Mouse (Mus musculus) G1E (cell line): ENCODE data around the gene Trim31.

Experiments
- CTCF ChIP-seq: IDR thresholded peaks from 2 replicates; pipeline ENCODE4 v1.5.1; 2012; ENCODE audit warnings: low read depth, low read length, inconsistent platforms, mixed read lengths
- POLR2AphosphoS5 ChIP-seq: IDR thresholded peaks from 2 replicates; pipeline ENCODE4 v1.6.1; 2012; ENCODE audit warnings: low read depth, low read length, inconsistent platforms; ENCODE audit not compliant: insufficient replicate concordance
- TAL1 ChIP-seq: conservative IDR thresholded peaks from 2 replicates; pipeline ENCODE4 v1.6.1; 2012; ENCODE audit warnings: low read depth, low read length, inconsistent platforms, mixed read lengths

DNA sequence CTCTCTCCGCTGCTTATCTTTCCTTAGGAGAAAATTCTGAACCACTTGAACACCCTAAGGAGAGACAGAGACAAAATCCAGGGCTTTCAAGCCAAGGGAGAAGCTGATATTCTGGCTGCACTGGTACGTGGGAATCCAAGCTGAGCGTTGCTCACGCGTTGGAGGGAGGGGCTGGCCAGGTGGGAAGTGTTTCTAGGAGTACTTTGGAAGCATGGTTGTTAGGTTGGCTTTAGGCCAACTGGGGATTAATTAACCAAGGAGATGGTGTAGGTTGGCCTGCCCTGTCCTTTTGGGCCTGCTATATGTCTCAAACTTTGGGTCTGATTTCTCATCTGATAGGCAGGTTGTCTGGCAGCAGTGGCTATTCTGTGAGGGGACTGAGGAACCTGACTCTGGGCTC is 46.7 kb upstream of the Trim31 start:
- no peak for TF ChIP-seq CTCF
- no peak for TF ChIP-seq TAL1
- no peak for TF ChIP-seq POLR2AphosphoS5
